Mouse (Mus musculus) hindbrain, embryonic 16.5 days (tissue): Measurements from ENCODE around the gene Hist1h3h. TPM values are rescaled to one million over a fixed set of nuclear protein-coding genes. Genes with fewer than 3 reads are reported as not detected.

Experiments
- microRNA-seq: library from miRNA; unstranded; fragments of <30 nt; microRNA quantifications from one replicate; pipeline ENCODE4, GENCODE M21; 2017
- polyA plus RNA-seq: library from polyadenylated mRNA; unstranded; fragments of >200 nt; fragmentation: Nextera tagmentation; extraction: Ambion mirVana; gene quantifications from 2 replicates; pipeline ENCODE4 v1.2.1, GENCODE M21; 2015

The Hist1h3h gene
- polyA plus RNA-seq, 1 experiment from 2014 or later, result 0.98 TPM

Small RNA genes within 50 kb of the gene (microRNA-seq; reads per million reads assigned to microRNA genes)
- not detected for gene Gm44357
- not detected for gene Gm44367
- not detected for gene Gm44454

Other genes with a start within 250 kb of the Hist1h3h start
- gene Nkapl, start 249.2 kb upstream of the Hist1h3h start, polyA plus RNA-seq, result 2.5 and 3.2 TPM in 2 replicates
- 10.8 and 11.3 TPM in 2 replicates for gene Zkscan4, start 238.8 kb upstream of the Hist1h3h start, polyA plus RNA-seq
- gene Gm10065, start 238.2 kb upstream of the Hist1h3h start, polyA plus RNA-seq, result not detected in 2 replicates
- 0.64 and 2.0 TPM in 2 replicates for gene AK157302, start 222.4 kb upstream of the Hist1h3h start, polyA plus RNA-seq
- gene Gm11273, start 216.2 kb upstream of the Hist1h3h start, polyA plus RNA-seq, result 6.5 and 23.7 TPM in 2 replicates
- 4.3 and 4.4 TPM in 2 replicates for gene Zkscan8, start 186.5 kb upstream of the Hist1h3h start, polyA plus RNA-seq
- 0.11 and 0.13 TPM in 2 replicates for gene Olfr1366, start 174.9 kb upstream of the Hist1h3h start, polyA plus RNA-seq
- 0.05 and 0.09 TPM in 2 replicates for gene Olfr1535, start 157.8 kb upstream of the Hist1h3h start, polyA plus RNA-seq
- gene Olfr1364, start 135.9 kb upstream of the Hist1h3h start, polyA plus RNA-seq, result not detected in 2 replicates
- gene Olfr1362, start 103.6 kb upstream of the Hist1h3h start, polyA plus RNA-seq, result not detected in 2 replicates
- 0.05 TPM in 1 of 2 replicates, not detected in the other for gene Olfr11, start 75.1 kb upstream of the Hist1h3h start, polyA plus RNA-seq
- gene Olfr1361, start 54.3 kb upstream of the Hist1h3h start, polyA plus RNA-seq, result not detected in 2 replicates
- gene Olfr1360, start 40.3 kb upstream of the Hist1h3h start, polyA plus RNA-seq, result not detected in 2 replicates
- not detected in 2 replicates for gene Olfr1359, start 19.5 kb upstream of the Hist1h3h start, polyA plus RNA-seq
- gene Hist1h2bl, start 1.5 kb upstream of the Hist1h3h start, polyA plus RNA-seq, result not detected in 2 replicates
- 5.1 and 6.5 TPM in 2 replicates for gene Hist1h2ai, start 1.2 kb upstream of the Hist1h3h start, polyA plus RNA-seq
- 0.50 and 1.2 TPM in 2 replicates for gene Hist1h2bm, start 4.4 kb downstream of the Hist1h3h start, polyA plus RNA-seq
- gene Hist1h4j, start 17.4 kb downstream of the Hist1h3h start, polyA plus RNA-seq, result 0.35 and 0.55 TPM in 2 replicates
- not detected in 2 replicates for gene Hist1h4k, start 32.8 kb downstream of the Hist1h3h start, polyA plus RNA-seq
- 3.3 and 4.8 TPM in 2 replicates for gene Hist1h2ak, start 36.2 kb downstream of the Hist1h3h start, polyA plus RNA-seq
- not detected in 2 replicates for gene Hist1h2bn, start 36.5 kb downstream of the Hist1h3h start, polyA plus RNA-seq
- 2.7 and 3.1 TPM in 2 replicates for gene Hist1h1b, start 63.0 kb downstream of the Hist1h3h start, polyA plus RNA-seq
- gene Hist1h3i, start 65.7 kb downstream of the Hist1h3h start, polyA plus RNA-seq, result 19.4 and 19.7 TPM in 2 replicates
- 1.2 TPM in 1 of 2 replicates, not detected in the other for gene Hist1h2an, start 69.6 kb downstream of the Hist1h3h start, polyA plus RNA-seq
- not detected in 2 replicates for gene Hist1h2bp, start 69.8 kb downstream of the Hist1h3h start, polyA plus RNA-seq
- gene Hist1h2bq, start 92.5 kb downstream of the Hist1h3h start, polyA plus RNA-seq, result 4.0 and 4.4 TPM in 2 replicates
- gene Hist1h2ao, start 92.8 kb downstream of the Hist1h3h start, polyA plus RNA-seq, result not detected in 2 replicates
- not detected in 2 replicates for gene Hist1h4m, start 94.1 kb downstream of the Hist1h3h start, polyA plus RNA-seq
- gene Hist1h4n, start 114.5 kb downstream of the Hist1h3h start, polyA plus RNA-seq, result 2.9 and 4.2 TPM in 2 replicates
- 530 and 568 TPM in 2 replicates for gene Hist1h2ap, start 115.8 kb downstream of the Hist1h3h start, polyA plus RNA-seq
- 3.8 and 4.2 TPM in 2 replicates for gene Hist1h2br, start 116.1 kb downstream of the Hist1h3h start, polyA plus RNA-seq
- gene Zfp184, start 227.4 kb downstream of the Hist1h3h start, polyA plus RNA-seq, result 10.6 and 12.4 TPM in 2 replicates